Mouse (Mus musculus): Measurements from ENCODE around the gene Nr2f2. TPM values are rescaled to one million over a fixed set of nuclear protein-coding genes. Genes with fewer than 3 reads are reported as not detected.

Nr2f2 gene
- polyA plus RNA-seq, 1 experiment from 2014 or later: 32.5 TPM

- H3K9ac ChIP-seq (ENCODE audit: low read length): peak overlapping the region; percentile 89
- no peaks in the 10 kb centered on the region for H3K9me3 ChIP-seq (ENCODE audit: control insufficient read depth, low read length)
- H3K4me3 ChIP-seq (ENCODE audit: control insufficient read depth in 1 of 2, insufficient read depth in 1 of 2, low read depth in 1 of 2, low read length in 2 of 2): peak overlapping the region; percentile 17 to 73; a peak in 1 of 4 replicates
- peaks cover 46% of the 10 kb centered on the region for H3K27me3 ChIP-seq (ENCODE audit: control insufficient read depth, insufficient read depth, low read length)
- no peak overlapping the region for H3K27ac ChIP-seq (replicated peaks in 1 of 2; ENCODE audit: control insufficient read depth in 1 of 2, insufficient read depth in 1 of 2, low read depth in 2 of 2, low read length in 2 of 2)
- 35% methylated on average over 2 of the region's 2 CpGs for WGBS
- peaks cover 4 to 8% of the 10 kb centered on the region in 2 experiments; a peak in 3 of 4 replicates for H3K4me1 ChIP-seq (ENCODE audit: control insufficient read depth in 2 of 2, insufficient read depth in 2 of 2, low read length in 2 of 2)
- H3K36me3 ChIP-seq (ENCODE audit: control insufficient read depth, insufficient read depth, low read length): peaks cover 8% of the 10 kb centered on the region; the same call in 1 of the 2 replicates
- no peak for ATAC-seq (ENCODE audit: insufficient number of reproducible peaks, insufficient read depth, low FRiP score, low read depth)
- peak overlapping the region; percentile 86 for H3K4me2 ChIP-seq (ENCODE audit: low read length)
These were observed 11.2 kb downstream of the Nr2f2 start for GRCm38 (mm10) chr7:70355357-70355620.

DNA sequence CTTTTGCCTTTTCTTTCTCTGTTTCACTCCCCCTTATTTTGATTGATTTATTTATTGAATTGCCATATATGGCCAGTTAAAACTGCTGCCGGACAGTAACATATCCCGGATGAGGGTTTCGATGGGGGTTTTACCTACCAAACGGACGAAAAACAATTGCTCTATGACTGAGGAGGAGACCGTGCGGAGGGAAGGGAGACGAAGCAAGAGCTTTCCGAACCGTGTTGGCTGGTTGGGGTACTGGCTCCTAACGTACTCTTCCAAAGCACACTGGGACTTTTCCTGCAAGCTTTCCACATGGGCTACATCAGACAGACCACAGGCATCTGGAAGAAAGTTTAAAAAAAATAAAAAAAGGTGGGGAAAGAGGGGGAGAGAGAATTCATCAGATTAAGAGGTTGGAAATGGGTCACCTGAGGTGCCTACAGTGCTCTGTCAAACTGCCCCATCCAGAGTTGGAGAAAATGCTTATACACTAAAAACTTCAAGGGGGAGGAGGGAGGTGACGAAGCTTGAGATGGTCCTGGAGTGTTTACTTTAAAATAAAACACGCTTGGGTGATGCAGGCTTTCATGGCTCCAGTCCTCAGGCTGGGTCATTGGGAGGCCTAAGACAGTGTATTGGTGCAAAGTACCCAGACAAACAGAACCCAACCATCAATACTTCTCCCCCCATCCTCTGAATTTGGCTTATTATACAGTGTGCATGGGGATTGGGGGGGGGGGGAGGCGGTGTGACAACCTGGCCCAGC is 11.8 kb downstream of the Nr2f2 start:
- peaks cover 51% of the 10 kb centered on the region for H3K27me3 ChIP-seq (ENCODE audit: control insufficient read depth, insufficient read depth, low read length)
- no peaks in the 10 kb centered on the region for H3K9me3 ChIP-seq (ENCODE audit: control insufficient read depth, low read length)
- peaks cover 7 to 8% of the 10 kb centered on the region in 2 experiments for H3K4me1 ChIP-seq (ENCODE audit: control insufficient read depth in 2 of 2, insufficient read depth in 2 of 2, low read length in 2 of 2)
- peaks cover 8% of the 10 kb centered on the region; the same call in 1 of the 2 replicates for H3K36me3 ChIP-seq (ENCODE audit: control insufficient read depth, insufficient read depth, low read length)
- 24% methylated on average over 14 of the region's 14 CpGs for WGBS
- peak overlapping the region; percentile 17 to 73; a peak in 2 of 4 replicates for H3K4me3 ChIP-seq (ENCODE audit: control insufficient read depth in 1 of 2, insufficient read depth in 1 of 2, low read depth in 1 of 2, low read length in 2 of 2)
- H3K27ac ChIP-seq (replicated peaks in 1 of 2; ENCODE audit: control insufficient read depth in 1 of 2, insufficient read depth in 1 of 2, low read depth in 2 of 2, low read length in 2 of 2): no peak overlapping the region; a peak in 1 of 4 replicates
- no peak for ATAC-seq (ENCODE audit: insufficient number of reproducible peaks, insufficient read depth, low FRiP score, low read depth)
- peak overlapping the region; percentile 89 for H3K9ac ChIP-seq (ENCODE audit: low read length)
- peak overlapping the region; percentile 86 for H3K4me2 ChIP-seq (ENCODE audit: low read length)

DNA sequence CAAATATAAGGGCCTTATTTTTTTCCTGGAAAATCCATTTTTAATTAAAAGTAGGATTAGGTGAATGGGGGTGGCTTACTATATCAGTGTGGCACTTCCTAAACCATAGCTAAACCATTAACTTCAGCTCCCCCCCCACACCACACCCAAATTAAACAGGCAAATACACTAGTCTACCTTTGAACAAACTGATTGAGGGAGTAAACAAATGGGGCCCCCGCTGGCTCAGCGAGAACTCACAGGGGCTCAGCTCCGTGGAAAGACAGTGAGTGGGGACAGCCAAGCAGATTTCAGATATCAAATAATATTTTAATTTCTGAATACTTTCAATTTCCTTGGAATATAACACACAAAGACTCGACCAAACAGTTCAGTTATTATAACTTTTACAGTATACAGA is 13.4 kb downstream of the Nr2f2 start:
- H3K4me3 ChIP-seq (ENCODE audit: control insufficient read depth in 1 of 2, insufficient read depth in 1 of 2, low read depth in 1 of 2, low read length in 2 of 2): 0 out of 4 replicates have a peak overlapping the region, but pooled peaks of 1 of the 2 experiments have one; percentile 62
- H3K9me3 ChIP-seq (ENCODE audit: control insufficient read depth, low read length): no peaks in the 10 kb centered on the region
- peak overlapping the region; percentile 90 for H3K4me2 ChIP-seq (ENCODE audit: low read length)
- WGBS: 33% methylated on average over 4 of the region's 4 CpGs
- H3K27ac ChIP-seq (replicated peaks in 1 of 2; ENCODE audit: control insufficient read depth in 1 of 2, insufficient read depth in 1 of 2, low read depth in 2 of 2, low read length in 2 of 2): no peak overlapping the region
- H3K4me1 ChIP-seq (ENCODE audit: control insufficient read depth in 2 of 2, insufficient read depth in 2 of 2, low read length in 2 of 2): peaks cover 7 to 11% of the 10 kb centered on the region in 2 experiments
- no peak for ATAC-seq (ENCODE audit: insufficient number of reproducible peaks, insufficient read depth, low FRiP score, low read depth)
- H3K27me3 ChIP-seq (ENCODE audit: control insufficient read depth, insufficient read depth, low read length): peaks cover 61% of the 10 kb centered on the region
- H3K9ac ChIP-seq (ENCODE audit: low read length): peak overlapping the region; percentile 44; the same call in 1 of the 2 replicates
- H3K36me3 ChIP-seq (ENCODE audit: control insufficient read depth, insufficient read depth, low read length): peaks cover 8% of the 10 kb centered on the region; the same call in 1 of the 2 replicates

- peaks cover 7 to 11% of the 10 kb centered on the region in 2 experiments for H3K4me1 ChIP-seq (ENCODE audit: control insufficient read depth in 2 of 2, insufficient read depth in 2 of 2, low read length in 2 of 2)
- peaks cover 8% of the 10 kb centered on the region; the same call in 1 of the 2 replicates for H3K36me3 ChIP-seq (ENCODE audit: control insufficient read depth, insufficient read depth, low read length)
- no peak overlapping the region for H3K27ac ChIP-seq (replicated peaks in 1 of 2; ENCODE audit: control insufficient read depth in 1 of 2, insufficient read depth in 1 of 2, low read depth in 2 of 2, low read length in 2 of 2)
- H3K9ac ChIP-seq (ENCODE audit: low read length): no peak overlapping the region; the same call in 1 of the 2 replicates
- ATAC-seq (ENCODE audit: insufficient number of reproducible peaks, insufficient read depth, low FRiP score, low read depth): no peak
- WGBS: 47% methylated on average over 3 of the region's 3 CpGs
- H3K4me2 ChIP-seq (ENCODE audit: low read length): peak overlapping the region; percentile 90
- H3K27me3 ChIP-seq (ENCODE audit: control insufficient read depth, insufficient read depth, low read length): peaks cover 61% of the 10 kb centered on the region
- peak overlapping the region in 1 of 2 experiments; percentile 62; a peak in 2 of 4 replicates for H3K4me3 ChIP-seq (ENCODE audit: control insufficient read depth in 1 of 2, insufficient read depth in 1 of 2, low read depth in 1 of 2, low read length in 2 of 2)
- no peaks in the 10 kb centered on the region for H3K9me3 ChIP-seq (ENCODE audit: control insufficient read depth, low read length)
These were observed 13.9 kb downstream of the Nr2f2 start for GRCm38 (mm10) chr7:70352617-70353016.

DNA sequence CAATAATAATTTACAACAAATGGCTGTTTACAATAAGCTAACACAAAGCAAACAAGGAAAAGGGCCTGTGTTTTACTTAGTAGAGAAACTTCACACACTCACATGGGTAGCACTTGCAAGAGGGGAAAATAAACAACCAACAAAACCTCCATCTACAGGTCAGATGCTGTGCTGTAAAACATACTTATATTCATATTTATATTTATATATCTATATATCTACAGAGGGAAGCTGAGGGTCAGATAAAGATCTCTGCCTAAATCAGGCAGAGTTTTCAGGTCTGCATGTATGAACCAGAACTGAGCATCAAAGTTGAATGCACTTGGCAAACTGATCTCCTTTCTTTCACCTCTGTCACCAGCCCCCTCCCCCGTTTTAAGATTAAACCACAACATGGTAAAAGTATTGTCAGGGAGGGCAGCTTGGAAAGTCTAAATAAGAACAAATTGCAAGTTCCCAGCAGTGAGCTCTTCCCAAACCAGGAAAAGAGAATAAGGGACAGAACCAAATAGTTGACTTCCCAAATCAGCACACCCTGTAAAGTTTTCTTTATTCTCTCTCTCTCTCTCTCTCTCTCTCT is 14.5 kb downstream of the Nr2f2 start:
- H3K36me3 ChIP-seq (ENCODE audit: control insufficient read depth, insufficient read depth, low read length): peaks cover 7% of the 10 kb centered on the region; the same call in 1 of the 2 replicates
- H3K27me3 ChIP-seq (ENCODE audit: control insufficient read depth, insufficient read depth, low read length): peaks cover 62% of the 10 kb centered on the region
- H3K4me3 ChIP-seq (ENCODE audit: control insufficient read depth in 1 of 2, insufficient read depth in 1 of 2, low read depth in 1 of 2, low read length in 2 of 2): peak overlapping the region in 1 of 2 experiments; percentile 62; a peak in 3 of 4 replicates
- H3K27ac ChIP-seq (replicated peaks in 1 of 2; ENCODE audit: control insufficient read depth in 1 of 2, insufficient read depth in 1 of 2, low read depth in 2 of 2, low read length in 2 of 2): 0 out of 4 replicates have a peak overlapping the region, but pooled peaks of 1 of the 2 experiments have one; percentile 83
- H3K4me2 ChIP-seq (ENCODE audit: low read length): peak overlapping the region; percentile 90
- no peak for ATAC-seq (ENCODE audit: insufficient number of reproducible peaks, insufficient read depth, low FRiP score, low read depth)
- H3K9ac ChIP-seq (ENCODE audit: low read length): peak overlapping the region; percentile 85
- 11% methylated on average over 1 of the region's 1 CpGs for WGBS
- H3K9me3 ChIP-seq (ENCODE audit: control insufficient read depth, low read length): no peaks in the 10 kb centered on the region
- peaks cover 7 to 11% of the 10 kb centered on the region in 2 experiments for H3K4me1 ChIP-seq (ENCODE audit: control insufficient read depth in 2 of 2, insufficient read depth in 2 of 2, low read length in 2 of 2)

GRCm38 (mm10) chr7:70350781-70351551 is 15.6 kb downstream of the Nr2f2 start:
- Histone ChIP-seq H3K27me3 (ENCODE audit: control insufficient read depth, insufficient read depth, low read length) (peaks cover 58% of the 10 kb centered on the region), H3K4me1 (ENCODE audit: control insufficient read depth in 2 of 2, insufficient read depth in 2 of 2, low read length in 2 of 2) (peaks cover 7 to 11% of the 10 kb centered on the region in 2 experiments)
- peak; percentile 38; the same call in 1 of the 2 replicates for ATAC-seq (ENCODE audit: insufficient number of reproducible peaks, insufficient read depth, low FRiP score, low read depth)

More at GRCm38 (mm10) chr7:70350781-70351551, 15.6 kb downstream of the Nr2f2 start:
- peaks cover 3% of the 10 kb centered on the region; the same call in 1 of the 2 replicates for H3K36me3 ChIP-seq (ENCODE audit: control insufficient read depth, insufficient read depth, low read length)
- H3K4me2 ChIP-seq (ENCODE audit: low read length): peak overlapping the region; percentile 90
- WGBS: under 1% methylated on average over 51 of the region's 55 CpGs
- H3K27ac ChIP-seq (replicated peaks in 1 of 2; ENCODE audit: control insufficient read depth in 1 of 2, insufficient read depth in 1 of 2, low read depth in 2 of 2, low read length in 2 of 2): peak overlapping the region; percentile 83 to 87
- peak overlapping the region; percentile 85 for H3K9ac ChIP-seq (ENCODE audit: low read length)
- no peaks in the 10 kb centered on the region for H3K9me3 ChIP-seq (ENCODE audit: control insufficient read depth, low read length)
- H3K4me3 ChIP-seq (ENCODE audit: control insufficient read depth in 1 of 2, insufficient read depth in 1 of 2, low read depth in 1 of 2, low read length in 2 of 2): peak overlapping the region; percentile 62 to 65
